Mouse (Mus musculus): ENCODE results near the gene Narfl.

GRCm38 (mm10) chr17:25781339-25781738 is 7.8 kb downstream of the Narfl start:
- TF ChIP-seq POLR2A (IDR thresholded peaks at IDR 0.05; ENCODE audit: insufficient read length, low read depth) = no peak
- no peak for TF ChIP-seq E2F4 (IDR thresholded peaks at IDR 0.05; ENCODE audit: insufficient read depth)

Measured in myocyte (in vitro differentiated cells).